Mouse (Mus musculus): ENCODE data around the gene Castor1. TPM values are rescaled to one million over a fixed set of nuclear protein-coding genes. Genes with fewer than 3 reads are reported as not detected.
A peak's percentile ranks its signal among the peaks of the same experiment; 100 is the strongest.

Gene Castor1
- polyA plus RNA-seq, 1 experiment = 15.8 TPM

DNA sequence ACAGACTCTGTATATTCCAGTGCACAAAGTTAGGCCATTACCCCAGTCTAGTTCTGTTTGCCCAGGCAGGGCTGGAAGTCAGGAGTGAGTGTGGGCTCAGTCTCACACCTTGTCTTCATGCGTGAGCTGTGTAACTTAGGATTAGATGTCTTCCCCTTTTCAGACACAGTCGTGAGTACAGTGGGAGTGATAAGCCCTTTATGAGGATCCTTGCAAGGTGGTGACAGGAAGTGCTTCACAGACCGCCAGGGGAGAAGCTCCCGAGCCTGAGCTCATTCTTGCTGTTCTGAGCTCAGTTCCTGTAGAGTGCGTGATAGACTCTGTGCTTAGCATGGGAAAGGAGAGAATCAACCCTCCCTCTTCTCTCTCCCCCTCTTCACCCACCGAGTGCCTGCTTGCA, 11.5 kb upstream of the Castor1 start:
- WGBS = 58% methylated on average over 6 of the region's 6 CpGs
- no peaks in the 10 kb centered on the region for H3K27me3 ChIP-seq (replicated peaks; ENCODE audit: control insufficient read depth, insufficient read depth, low read length)
- H3K4me3 ChIP-seq (ENCODE audit: insufficient read depth, low read depth, low read length) = no peak overlapping the region
- H3K36me3 ChIP-seq (ENCODE audit: control insufficient read depth, insufficient read depth, low read length) = no peaks in the 10 kb centered on the region
- H3K27ac ChIP-seq (ENCODE audit: insufficient read depth, low read depth, low read length) = no peak overlapping the region
- H3K4me1 ChIP-seq (ENCODE audit: control insufficient read depth, insufficient read depth, low read length) = peaks cover 24% of the 10 kb centered on the region
- DNase-seq = no peak
- TF ChIP-seq POLR2A (IDR thresholded peaks at IDR 0.05; ENCODE audit: low read depth, low read length) (no peak), CTCF (conservative IDR thresholded peaks at IDR 0.05; ENCODE audit: insufficient read depth, insufficient read length, low read depth, low read length) (no peak)

DNA sequence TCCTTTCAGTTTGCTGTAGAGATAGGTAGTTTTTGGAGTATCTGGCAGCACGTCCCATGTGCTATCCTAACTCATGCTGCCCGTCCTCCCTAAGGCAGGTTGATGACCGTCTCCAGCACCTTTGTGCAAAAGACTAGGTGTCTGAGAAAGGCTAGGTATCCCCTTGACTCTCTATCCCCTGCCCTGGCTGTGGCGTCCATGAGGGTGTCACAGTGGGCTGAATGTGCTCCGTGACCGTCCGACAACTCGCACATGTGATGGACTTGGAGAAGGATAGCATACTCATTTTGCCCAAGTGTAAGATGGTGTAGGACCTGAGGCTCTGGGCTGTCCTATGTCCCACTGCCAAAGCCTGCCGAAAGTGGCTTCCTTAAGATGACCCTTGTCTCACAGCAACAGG, 10.4 kb upstream of the Castor1 start:
- Histone ChIP-seq H3K27ac (ENCODE audit: insufficient read depth, low read depth, low read length) (no peak overlapping the region), H3K27me3 (replicated peaks; ENCODE audit: control insufficient read depth, insufficient read depth, low read length) (no peaks in the 10 kb centered on the region), H3K4me3 (ENCODE audit: insufficient read depth, low read depth, low read length) (no peak overlapping the region), H3K36me3 (ENCODE audit: control insufficient read depth, insufficient read depth, low read length) (no peaks in the 10 kb centered on the region), H3K4me1 (ENCODE audit: control insufficient read depth, insufficient read depth, low read length) (peaks cover 21% of the 10 kb centered on the region)
- 87% methylated on average over 9 of the region's 9 CpGs for WGBS
- no peak for DNase-seq
- TF ChIP-seq POLR2A (IDR thresholded peaks at IDR 0.05; ENCODE audit: low read depth, low read length) (no peak), CTCF (conservative IDR thresholded peaks at IDR 0.05; ENCODE audit: insufficient read depth, insufficient read length, low read depth, low read length) (no peak)

- Histone ChIP-seq H3K4me1 (ENCODE audit: control insufficient read depth, insufficient read depth, low read length) (peaks cover 14% of the 10 kb centered on the region), H3K36me3 (ENCODE audit: control insufficient read depth, insufficient read depth, low read length) (no peaks in the 10 kb centered on the region; the same call in 1 of the 2 replicates), H3K4me3 (ENCODE audit: insufficient read depth, low read depth, low read length) (no peak overlapping the region), H3K27me3 (replicated peaks; ENCODE audit: control insufficient read depth, insufficient read depth, low read length) (no peaks in the 10 kb centered on the region), H3K27ac (ENCODE audit: insufficient read depth, low read depth, low read length) (no peak overlapping the region)
- DNase-seq = no peak
- 74% methylated on average over 5 of the region's 5 CpGs for WGBS
- TF ChIP-seq POLR2A (IDR thresholded peaks at IDR 0.05; ENCODE audit: low read depth, low read length) (no peak), CTCF (conservative IDR thresholded peaks at IDR 0.05; ENCODE audit: insufficient read depth, insufficient read length, low read depth, low read length) (peak; percentile 48)
Measured at GRCm38 (mm10) chr11:4209556-4209955, 8.5 kb upstream of the Castor1 start.

- peak; percentile 68 for DNase-seq
- Histone ChIP-seq H3K27ac (ENCODE audit: insufficient read depth, low read depth, low read length) (peak overlapping the region; percentile 46), H3K36me3 (ENCODE audit: control insufficient read depth, insufficient read depth, low read length) (peaks cover 3% of the 10 kb centered on the region; the same call in 1 of the 2 replicates), H3K27me3 (replicated peaks; ENCODE audit: control insufficient read depth, insufficient read depth, low read length) (no peaks in the 10 kb centered on the region), H3K4me3 (ENCODE audit: insufficient read depth, low read depth, low read length) (no peak overlapping the region), H3K4me1 (ENCODE audit: control insufficient read depth, insufficient read depth, low read length) (peaks cover 12% of the 10 kb centered on the region)
- 23% methylated on average over 1 of the region's 1 CpGs for WGBS
- TF ChIP-seq CTCF (conservative IDR thresholded peaks at IDR 0.05; ENCODE audit: insufficient read depth, insufficient read length, low read depth, low read length) (no peak), POLR2A (IDR thresholded peaks at IDR 0.05; ENCODE audit: low read depth, low read length) (no peak)
Measured at GRCm38 (mm10) chr11:4210786-4211185, 7.2 kb upstream of the Castor1 start.

- TF ChIP-seq POLR2A (IDR thresholded peaks at IDR 0.05; ENCODE audit: low read depth, low read length) = no peak
- no peak for TF ChIP-seq CTCF (conservative IDR thresholded peaks at IDR 0.05; ENCODE audit: insufficient read depth, insufficient read length, low read depth, low read length)
- Histone ChIP-seq H3K36me3 (ENCODE audit: control insufficient read depth, insufficient read depth, low read length) (peaks cover 3% of the 10 kb centered on the region; the same call in 1 of the 2 replicates), H3K27ac (ENCODE audit: insufficient read depth, low read depth, low read length) (no peak overlapping the region), H3K4me1 (ENCODE audit: control insufficient read depth, insufficient read depth, low read length) (peaks cover 24% of the 10 kb centered on the region), H3K4me3 (ENCODE audit: insufficient read depth, low read depth, low read length) (no peak overlapping the region), H3K27me3 (replicated peaks; ENCODE audit: control insufficient read depth, insufficient read depth, low read length) (no peaks in the 10 kb centered on the region)
- DNase-seq = no peak
- WGBS = 41% methylated on average over 10 of the region's 10 CpGs
Measured at GRCm38 (mm10) chr11:4213107-4213506, 4.9 kb upstream of the Castor1 start.

- WGBS = 93% methylated on average over 14 of the region's 14 CpGs
- no peak for DNase-seq
- peaks cover 27% of the 10 kb centered on the region for H3K4me1 ChIP-seq (ENCODE audit: control insufficient read depth, insufficient read depth, low read length)
- no peak overlapping the region for H3K4me3 ChIP-seq (ENCODE audit: insufficient read depth, low read depth, low read length)
- H3K36me3 ChIP-seq (ENCODE audit: control insufficient read depth, insufficient read depth, low read length) = peaks cover 3% of the 10 kb centered on the region; the same call in 1 of the 2 replicates
- H3K27ac ChIP-seq (ENCODE audit: insufficient read depth, low read depth, low read length) = no peak overlapping the region
- TF ChIP-seq POLR2A (IDR thresholded peaks at IDR 0.05; ENCODE audit: low read depth, low read length) (no peak), CTCF (conservative IDR thresholded peaks at IDR 0.05; ENCODE audit: insufficient read depth, insufficient read length, low read depth, low read length) (no peak)
- H3K27me3 ChIP-seq (replicated peaks; ENCODE audit: control insufficient read depth, insufficient read depth, low read length) = no peaks in the 10 kb centered on the region
Measured at GRCm38 (mm10) chr11:4214572-4214971, 3.5 kb upstream of the Castor1 start.

GRCm38 (mm10) chr11:4215061-4215460, 3.0 kb upstream of the Castor1 start:
- H3K4me3 ChIP-seq (ENCODE audit: insufficient read depth, low read depth, low read length) = no peak overlapping the region
- no peak for DNase-seq
- no peak overlapping the region for H3K27ac ChIP-seq (ENCODE audit: insufficient read depth, low read depth, low read length)
- H3K36me3 ChIP-seq (ENCODE audit: control insufficient read depth, insufficient read depth, low read length) = peaks cover 3% of the 10 kb centered on the region; the same call in 1 of the 2 replicates
- 86% methylated on average over 10 of the region's 10 CpGs for WGBS
- TF ChIP-seq POLR2A (IDR thresholded peaks at IDR 0.05; ENCODE audit: low read depth, low read length) (no peak), CTCF (conservative IDR thresholded peaks at IDR 0.05; ENCODE audit: insufficient read depth, insufficient read length, low read depth, low read length) (no peak)
- peaks cover 24% of the 10 kb centered on the region for H3K4me1 ChIP-seq (ENCODE audit: control insufficient read depth, insufficient read depth, low read length)
- no peaks in the 10 kb centered on the region for H3K27me3 ChIP-seq (replicated peaks; ENCODE audit: control insufficient read depth, insufficient read depth, low read length)
